Mouse (Mus musculus): ENCODE measurements at regions not wholly inside any gene's neighbourhood (a gene's known extent, or its start where the extent isn't known, plus 50 kb on each side); places are given as distances from the start of the nearest gene placed in this dataset.

DNA sequence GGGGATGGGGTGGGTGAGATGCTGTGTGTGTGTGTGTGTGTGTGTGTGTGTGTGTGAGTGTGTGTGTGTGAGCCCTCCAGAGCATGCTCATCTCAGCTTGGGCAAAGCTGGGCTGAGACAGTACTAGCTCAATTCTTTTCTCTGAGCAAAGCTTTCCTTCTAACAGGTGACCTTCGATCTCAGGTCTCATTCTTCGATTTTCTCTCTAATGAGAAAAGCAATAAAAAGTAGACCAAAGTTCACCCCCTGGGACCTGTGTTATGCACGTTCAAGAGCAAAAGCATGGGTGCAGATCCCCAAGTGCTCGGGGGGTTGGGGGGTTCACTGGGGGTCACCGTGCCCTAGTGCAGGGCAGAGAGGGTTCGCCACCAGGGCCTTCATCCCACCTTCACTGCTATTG lies 103.1 kb upstream of the Slc22a12 start:
- DNase-seq (ENCODE audit: low read depth) = no peak

DNA sequence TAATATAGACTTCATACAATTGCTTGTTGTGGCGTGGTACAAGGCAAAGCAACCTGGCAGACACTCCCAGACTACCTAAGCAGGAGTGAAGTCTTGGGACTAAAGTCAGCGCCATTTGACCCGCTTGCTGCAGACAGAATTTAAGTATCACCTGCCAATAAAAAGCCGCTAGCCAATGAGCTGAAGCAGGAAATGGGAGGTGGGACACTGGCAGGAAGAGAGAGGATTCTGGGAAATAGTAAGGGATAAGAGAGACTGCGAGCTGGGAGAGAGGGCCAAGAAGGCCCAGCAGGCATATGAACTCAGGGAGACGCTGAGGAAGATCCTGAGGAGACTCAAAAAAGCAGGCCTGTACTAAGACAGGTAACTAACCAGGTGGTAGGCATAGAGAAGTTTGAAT lies 102.0 kb upstream of the Slc22a12 start:
- DNase-seq (ENCODE audit: low read depth) = no peak

DNA sequence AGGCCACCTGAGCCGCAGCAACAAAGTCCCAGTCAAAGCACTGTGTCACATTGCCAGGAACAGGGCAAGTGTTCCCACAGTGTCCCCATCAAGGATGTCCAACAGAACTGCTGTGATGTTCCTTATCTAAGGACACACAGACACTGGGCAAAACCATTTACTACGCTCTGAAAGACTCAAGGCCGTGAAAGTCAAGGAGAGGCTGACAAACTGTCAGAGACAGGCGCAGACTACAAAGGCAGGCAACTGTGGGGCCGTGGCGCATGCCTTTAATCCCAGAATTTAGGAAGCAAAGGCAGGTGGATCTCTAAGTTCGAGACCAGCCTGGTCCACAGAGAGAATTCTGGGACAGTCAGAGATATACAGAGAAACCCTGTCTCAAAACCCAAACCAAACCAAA lies 96.8 kb upstream of the Slc22a12 start:
- DNase-seq (ENCODE audit: low read depth) = no peak

DNA sequence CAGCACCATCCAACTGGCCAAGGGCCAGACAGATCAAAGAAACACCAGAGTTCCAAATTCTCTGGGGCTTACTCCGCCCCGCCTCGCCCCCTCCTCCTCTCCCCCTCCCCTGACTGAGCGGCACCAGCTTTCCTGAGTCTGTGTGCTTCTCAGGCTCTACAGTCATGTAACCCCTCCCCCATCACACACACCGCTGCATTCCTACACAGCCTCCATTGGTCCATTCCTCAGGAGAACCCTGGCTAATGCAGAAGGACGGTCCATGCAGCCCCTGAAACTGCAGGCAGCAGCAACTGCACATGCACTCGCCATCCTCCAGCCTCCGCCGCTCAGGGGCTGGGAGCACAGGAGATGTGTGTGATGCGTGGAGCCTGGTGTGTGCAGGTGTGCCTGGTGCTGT lies 90.6 kb upstream of the Slc22a12 start:
- DNase-seq (ENCODE audit: low read depth) = no peak

DNA sequence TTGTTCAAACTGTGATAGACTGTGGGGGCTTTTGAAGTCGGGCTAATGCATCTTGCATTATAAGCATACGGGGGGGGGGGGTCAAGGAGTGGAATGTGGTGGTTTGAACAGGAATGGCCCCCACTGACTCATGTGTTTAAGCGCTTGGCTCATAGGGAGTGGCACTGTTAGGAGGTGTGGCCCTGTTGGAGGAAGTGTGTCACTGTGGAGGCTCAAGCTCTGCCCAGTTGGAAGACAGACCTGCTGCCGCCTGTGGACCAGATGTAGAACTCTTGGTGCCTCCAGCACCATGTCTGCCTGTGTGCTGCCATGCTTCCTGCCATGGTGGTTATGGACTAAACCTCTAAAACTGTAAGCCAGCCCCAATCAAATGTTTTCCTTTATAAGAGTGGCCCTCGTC lies 89.0 kb upstream of the Slc22a12 start:
- DNase-seq (ENCODE audit: low read depth) = no peak

DNA sequence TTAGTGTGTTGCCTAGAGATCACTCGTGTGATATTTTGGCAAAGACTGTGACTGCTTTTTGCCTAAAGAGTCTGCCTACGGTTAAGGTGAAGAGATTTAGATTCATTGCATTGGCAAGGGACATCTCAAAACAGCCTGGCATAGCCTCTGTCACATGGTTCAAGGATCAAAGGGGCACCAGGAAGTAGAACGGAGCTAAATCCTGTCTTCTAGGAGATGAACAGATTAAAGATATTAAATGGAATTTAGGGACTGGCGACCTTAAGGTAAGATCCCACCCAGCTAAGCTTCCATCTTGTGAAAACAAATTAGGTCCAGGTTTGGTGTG lies 87.7 kb upstream of the Slc22a12 start:
- DNase-seq (ENCODE audit: low read depth) = no peak

DNA sequence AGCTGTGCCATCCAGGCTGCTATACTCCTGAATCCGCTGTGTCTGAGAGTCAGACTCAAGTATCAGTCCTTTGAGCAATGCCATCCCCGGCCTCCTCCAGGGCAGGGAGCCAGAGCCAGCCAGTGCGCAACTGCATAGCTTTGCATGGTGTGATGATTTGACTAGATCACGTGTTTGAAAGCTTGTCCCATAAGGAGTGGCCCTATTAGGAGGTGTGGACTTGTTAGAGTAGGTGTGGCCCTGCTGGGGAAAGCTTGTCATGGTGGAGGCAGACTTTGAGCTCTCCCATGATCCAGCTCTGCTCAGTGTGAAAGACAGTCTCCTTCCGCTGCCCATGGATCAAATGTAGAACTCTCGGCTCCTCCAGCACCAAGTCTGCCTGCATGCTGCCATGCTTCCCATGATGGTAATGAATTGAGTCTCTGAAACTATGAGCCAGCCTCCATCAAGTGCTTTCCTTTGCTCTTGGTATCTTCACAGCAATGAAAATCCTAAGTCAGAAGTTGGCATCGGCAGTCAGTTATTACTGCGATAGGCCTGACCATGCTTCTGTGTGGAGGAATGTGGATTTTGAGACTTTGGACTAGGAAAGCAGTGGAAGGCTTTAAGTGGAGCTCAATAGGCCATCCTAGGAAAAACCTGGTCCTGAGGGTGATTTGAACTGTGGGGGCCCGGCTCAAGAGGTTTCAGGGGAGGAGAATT lies 87.2 kb upstream of the Slc22a12 start:
- DNase-seq (ENCODE audit: low read depth) = no peak

DNA sequence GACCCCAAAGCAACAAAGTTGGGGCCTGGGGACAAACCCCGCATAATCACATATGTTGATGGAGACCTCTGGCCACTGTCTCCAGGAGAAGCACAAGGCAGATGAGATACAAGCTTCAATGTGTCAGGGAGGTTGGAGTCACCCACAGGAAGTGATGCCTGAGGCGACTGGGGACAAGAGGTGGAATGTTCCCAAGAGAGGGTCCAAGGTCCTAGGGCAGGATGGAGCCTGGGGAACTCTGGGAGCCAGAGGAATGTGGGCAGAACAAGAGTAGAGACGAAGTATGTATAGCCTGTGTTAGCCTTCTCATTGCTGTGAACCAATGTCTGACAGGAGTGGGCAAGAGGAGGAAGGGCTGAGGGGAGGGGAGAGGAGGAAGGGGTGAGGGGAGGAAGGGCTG lies 82.7 kb upstream of the Slc22a12 start:
- DNase-seq (ENCODE audit: low read depth) = no peak

DNA sequence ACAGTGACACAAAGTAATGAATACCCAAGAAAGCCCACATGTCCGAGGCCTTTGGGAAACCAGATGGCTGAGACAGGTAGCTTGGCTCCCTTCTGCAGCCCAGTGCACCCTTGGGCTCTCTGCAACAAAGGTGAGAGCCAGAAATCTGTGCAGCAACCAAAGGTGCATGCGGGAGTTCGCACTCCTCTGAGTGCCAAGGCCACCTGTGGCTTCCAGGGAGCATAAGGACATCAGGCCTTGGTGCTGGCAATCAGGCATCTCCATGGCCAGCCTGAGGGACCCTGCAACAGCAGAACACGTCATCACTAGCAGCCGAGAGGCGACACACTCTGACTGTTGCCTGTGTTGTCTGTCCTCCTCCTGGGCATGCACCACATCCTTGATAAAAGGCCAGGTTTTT lies 78.2 kb upstream of the Slc22a12 start:
- DNase-seq (ENCODE audit: low read depth) = no peak

DNA sequence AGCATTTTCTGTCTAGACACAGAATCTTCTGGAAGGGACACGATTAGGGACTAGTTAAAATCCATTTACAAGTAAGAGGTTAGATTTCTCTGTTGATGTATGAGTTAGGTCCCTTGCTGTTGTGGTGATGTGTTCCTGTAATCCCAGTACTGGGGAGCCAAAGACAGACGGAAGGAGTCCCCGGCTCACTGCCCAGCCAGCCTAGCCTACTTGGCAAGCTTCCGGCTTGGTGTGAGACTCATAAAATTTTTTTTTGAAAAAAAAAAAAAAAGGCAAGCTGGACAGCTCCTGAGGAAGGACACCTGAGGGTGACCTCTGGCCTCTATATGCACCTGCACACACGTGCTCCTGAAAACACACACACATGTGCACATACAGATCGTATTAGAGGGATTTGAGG lies 76.7 kb upstream of the Slc22a12 start:
- DNase-seq (ENCODE audit: low read depth) = no peak

DNA sequence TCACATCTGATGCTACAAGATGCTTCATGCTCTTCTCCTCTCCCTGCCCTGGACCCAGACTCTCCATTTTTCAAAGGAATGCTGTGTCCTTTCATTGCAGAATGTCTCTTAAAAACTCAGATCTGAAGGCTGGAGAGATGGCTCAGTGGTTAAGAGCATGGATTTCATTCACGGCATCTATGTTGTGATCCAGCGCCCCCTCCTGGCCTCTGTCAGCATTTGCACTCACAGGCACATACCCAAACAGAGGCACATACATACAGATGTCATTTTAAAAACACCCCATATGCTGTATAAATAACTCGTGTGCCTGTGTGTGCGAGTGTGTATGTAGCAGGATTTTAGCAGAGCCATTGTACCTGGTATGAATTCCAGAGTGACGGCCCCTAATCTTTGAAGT lies 73.8 kb upstream of the Slc22a12 start:
- DNase-seq (ENCODE audit: low read depth) = no peak

DNA sequence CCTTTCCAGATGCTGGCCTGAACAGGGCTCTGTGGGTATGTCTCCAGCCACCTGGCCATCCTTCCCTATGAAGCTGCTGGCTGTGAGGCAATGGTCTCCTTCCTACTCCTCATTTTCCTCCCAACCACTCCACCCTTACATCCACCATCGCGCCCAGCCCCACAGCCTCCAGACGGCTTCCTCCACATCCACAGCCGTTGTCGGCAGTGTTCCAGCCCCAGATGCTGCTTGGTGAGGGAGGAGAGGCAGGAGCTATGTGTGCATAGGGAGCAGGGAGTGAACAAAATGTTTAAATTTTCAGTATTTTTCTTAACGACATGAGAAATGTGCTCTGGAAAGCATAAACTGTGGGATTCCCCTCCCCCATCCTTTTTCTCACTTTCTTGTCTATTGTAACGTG lies 69.6 kb upstream of the Slc22a12 start:
- no peak for DNase-seq (ENCODE audit: low read depth)

DNA sequence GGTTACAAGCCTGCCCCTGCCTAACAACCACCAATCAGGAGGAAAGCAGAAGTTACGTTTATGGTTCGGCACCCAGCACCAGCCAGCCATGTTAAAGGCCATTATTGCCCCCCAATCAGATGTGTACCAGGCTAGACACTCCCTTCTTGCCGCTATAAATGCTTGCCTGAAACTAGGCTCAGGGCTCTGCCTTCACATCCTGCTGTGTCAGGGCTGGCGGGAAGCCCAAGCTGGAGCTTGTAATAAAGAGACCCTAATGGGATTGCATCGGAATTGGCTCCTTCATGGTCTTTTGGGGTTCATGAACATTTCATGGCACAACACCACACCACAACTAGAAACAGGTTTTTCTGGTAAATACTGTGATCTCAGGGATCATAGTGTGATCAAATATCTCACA lies 69.1 kb upstream of the Slc22a12 start:
- DNase-seq (ENCODE audit: low read depth) = no peak

DNA sequence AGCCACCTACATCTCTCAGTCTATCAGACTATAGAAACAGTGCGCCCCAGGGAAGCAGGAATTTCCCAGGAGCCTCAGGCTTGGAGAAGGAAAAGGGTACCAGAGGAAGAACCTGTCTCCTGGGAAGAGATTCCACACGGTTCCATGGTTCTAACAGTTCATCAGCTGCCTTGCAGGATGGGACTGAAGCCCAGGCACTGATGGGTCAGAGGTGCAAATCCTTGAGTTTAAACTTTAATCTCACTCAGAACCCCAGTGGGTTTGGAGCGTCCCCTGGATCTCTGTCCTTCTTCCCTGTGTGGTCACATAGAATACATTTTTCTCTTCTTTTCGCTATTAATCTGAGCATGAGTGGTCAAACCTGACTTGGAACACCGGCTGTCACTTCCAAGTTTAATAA lies 67.9 kb upstream of the Slc22a12 start:
- DNase-seq (ENCODE audit: low read depth) = no peak

DNA sequence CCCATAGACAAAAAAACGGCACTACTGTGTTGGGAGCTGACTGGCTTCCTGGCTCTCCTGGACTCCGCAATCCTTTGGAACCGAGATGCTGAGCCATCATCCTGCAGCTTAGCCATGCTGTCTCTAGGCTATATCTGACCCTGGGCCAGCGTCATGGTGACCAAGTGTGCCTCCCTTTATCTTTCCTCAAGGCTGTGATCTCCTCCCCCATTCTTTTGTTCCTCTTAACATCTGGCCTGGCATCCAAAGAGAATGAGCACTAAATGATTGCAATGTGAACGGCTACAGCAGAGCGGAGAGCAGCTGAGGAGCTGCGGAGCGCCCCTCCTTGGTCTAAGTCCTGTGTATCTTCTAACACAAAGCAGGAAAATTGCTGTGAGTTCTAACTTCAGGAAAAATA lies 67.2 kb upstream of the Slc22a12 start:
- no peak for DNase-seq (ENCODE audit: low read depth)

DNA sequence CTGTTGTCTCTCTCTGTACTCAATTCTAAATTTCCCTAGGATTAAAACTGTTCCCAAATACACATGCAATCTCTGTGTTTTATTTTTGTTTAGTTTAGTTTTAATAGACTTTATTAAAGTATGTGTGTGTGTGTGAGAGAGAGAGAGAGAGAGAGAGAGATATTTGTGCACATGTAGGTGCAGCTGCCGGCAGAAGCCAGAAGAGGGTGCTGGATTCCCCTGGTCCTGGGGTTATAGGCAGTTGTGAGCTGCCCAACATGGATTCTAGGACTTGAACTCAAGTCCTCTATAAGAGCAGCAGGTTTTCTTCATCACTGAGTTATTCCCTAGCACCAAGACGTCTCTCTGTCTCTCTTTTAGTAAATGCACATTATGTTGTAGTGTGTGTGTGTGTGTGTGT lies 64.7 kb upstream of the Slc22a12 start:
- no peak for DNase-seq (ENCODE audit: low read depth)

DNA sequence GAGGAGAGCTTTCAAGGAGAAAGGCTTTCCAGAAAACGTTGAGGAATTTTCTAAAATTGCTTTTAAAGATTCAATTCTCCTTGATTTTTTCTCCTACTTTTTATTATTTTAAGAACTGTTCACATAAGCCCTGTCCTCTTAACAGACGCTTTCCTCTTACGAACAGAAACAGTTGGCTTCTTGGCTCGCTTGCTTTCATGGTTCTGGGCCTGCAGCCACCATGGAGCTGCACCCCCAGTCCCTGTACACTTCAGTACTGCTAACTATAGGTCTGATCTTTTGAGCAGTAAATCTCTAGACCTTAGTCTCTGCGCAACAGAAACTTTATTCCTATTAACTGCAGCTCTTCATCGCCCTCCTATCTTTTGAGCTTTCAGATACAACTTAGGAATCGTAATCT lies 63.8 kb upstream of the Slc22a12 start:
- no peak for DNase-seq (ENCODE audit: low read depth)

DNA sequence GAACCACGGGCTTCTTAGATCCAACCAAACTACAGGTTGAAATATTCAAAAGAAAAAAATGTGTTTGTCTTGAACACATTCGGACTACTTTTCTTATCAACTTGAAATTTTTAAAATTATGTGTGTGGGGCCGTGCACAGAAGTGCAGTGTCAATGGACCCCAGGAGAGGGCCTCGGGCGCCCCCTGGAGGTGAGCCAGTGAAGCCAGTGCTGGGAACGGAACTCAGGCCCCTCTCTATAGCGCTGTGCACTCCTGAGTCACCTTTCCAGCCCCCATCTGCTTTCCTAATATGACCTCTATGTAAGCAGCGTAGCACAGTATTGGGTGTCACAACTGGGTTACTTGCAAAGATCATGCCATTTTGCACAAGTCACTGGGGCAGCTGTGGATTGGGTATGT lies 61.9 kb upstream of the Slc22a12 start:
- DNase-seq (ENCODE audit: low read depth) = no peak

DNA sequence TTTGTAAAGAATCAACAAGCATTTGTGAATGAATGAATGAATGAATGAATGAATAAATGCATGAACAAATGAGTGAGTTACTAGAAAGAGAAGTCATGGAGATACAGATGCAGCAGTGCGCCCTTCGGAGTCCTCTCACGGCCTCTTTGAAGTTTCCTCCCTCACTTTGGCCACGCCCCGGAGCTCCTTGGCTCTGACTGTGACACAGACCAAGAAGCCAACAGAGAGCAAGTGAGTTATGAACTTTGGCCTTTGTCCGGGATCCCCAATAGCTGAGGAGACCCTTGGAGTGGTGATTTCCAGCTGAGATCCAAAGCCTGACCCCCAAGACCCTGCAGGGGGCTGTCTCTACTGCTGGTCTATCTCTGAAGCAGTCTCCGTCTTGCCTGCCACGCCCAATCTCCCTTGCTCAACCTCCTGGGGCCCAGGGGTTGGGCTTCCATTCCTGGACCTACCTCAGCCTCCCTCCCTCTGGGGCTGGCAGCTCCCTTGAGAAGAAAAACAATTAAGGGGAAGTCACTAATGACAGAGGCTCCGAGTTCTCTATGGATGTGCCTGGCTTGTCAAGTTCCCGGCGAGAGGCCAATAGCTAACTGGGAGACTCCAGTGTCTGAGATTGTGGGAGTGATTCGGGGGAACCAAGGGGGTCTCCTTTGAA lies 58.2 kb upstream of the Slc22a12 start:
- DNase-seq (ENCODE audit: low read depth) = peak; percentile 19

DNA sequence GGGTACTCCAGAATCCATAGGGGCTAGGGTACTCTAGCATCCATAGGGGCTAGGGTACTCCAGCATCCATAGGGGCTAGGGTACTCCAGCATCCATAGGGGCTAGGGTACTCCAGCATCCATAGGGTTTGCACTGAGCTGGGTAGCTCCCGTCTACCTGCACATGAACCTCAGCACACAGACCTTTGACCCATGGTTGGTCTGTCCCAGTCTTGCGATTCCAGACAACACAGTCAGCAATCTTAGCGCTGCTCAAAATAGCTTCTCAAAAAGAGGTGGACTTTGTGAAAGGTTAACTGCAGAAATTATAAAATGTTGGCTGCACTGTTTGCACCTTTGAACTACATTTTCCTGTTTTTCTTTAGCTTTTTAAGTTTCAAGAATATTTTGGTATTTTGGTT lies 56.4 kb upstream of the Slc22a12 start:
- no peak for DNase-seq (ENCODE audit: low read depth)

DNA sequence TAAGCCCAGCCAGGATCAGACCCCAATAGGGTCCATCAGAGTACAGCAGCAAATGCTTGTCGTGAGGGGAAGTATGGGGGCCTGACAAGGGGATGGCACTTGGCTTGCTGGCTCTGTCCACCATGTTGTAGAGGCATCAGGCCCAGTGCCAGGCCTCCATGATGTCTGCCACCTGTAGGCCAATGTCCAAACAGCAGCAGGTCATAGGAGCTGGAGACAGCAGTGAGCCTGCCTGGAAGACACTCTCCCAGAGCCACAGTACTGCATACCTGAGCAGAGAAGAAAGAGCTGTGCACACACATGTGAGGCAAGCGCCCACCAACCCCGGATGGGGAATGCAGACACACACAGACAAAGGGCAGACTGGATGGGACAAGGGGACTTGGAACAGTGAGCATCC lies 55.4 kb upstream of the Slc22a12 start:
- DNase-seq (ENCODE audit: low read depth) = no peak

DNA sequence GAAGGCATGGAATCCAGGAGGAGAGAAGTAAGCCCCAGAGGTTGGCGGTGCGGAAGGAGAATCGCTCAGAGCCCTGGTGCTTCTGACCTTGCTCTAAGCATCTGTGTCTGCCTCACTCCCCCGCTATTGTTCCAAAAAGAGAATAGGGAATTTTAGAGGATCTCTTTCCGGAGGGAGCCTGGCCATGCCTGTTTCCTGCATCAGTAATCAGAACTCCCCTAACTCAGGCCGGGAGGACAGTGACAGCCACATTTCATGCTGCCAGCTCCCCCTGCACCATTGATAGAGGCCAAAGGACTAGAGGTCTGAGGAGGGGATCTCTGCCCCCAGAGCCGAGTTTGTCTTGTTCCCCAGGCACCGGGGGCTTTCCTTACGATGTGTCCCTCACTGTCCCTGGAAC lies 53.0 kb upstream of the Slc22a12 start:
- no peak for DNase-seq (ENCODE audit: low read depth)

All from c-Kit-positive CD71-negative TER-119-negative erythroid progenitor cells, embryonic 14.5 days (primary cell).